Mouse (Mus musculus) megakaryocyte, embryonic 14.5 days (primary cell): ENCODE measurements around the gene Tmco1.

Experiments
- FLI1 ChIP-seq: IDR thresholded peaks from 2 replicates; pipeline ENCODE4 v1.6.1; 2012; ENCODE audit warnings: low read length, inconsistent platforms, mixed read lengths
- GATA1 ChIP-seq: IDR thresholded peaks from 3 replicates; pipeline ENCODE4 v1.6.1; 2012; ENCODE audit warnings: mixed read lengths, low read length, inconsistent platforms, borderline replicate concordance

- TF ChIP-seq GATA1 (no peak), FLI1 (no peak)
Measured at GRCm38 (mm10) chr1:167381050-167382015, 73.2 kb downstream of the Tmco1 start.
